Mouse (Mus musculus) forebrain, embryonic 12.5 days (tissue): Measurements from ENCODE around the gene Ptrh1. TPM values are rescaled to one million over a fixed set of nuclear protein-coding genes. Genes with fewer than 3 reads are reported as not detected.

ENCODE experiments used
- polyA plus RNA-seq: library from polyadenylated mRNA; unstranded; fragments of >200 nt; fragmentation: Nextera tagmentation; extraction: Ambion mirVana; gene quantifications from 2 replicates; pipeline ENCODE4 v1.2.1, GENCODE M21; 2016

The Ptrh1 gene
- polyA plus RNA-seq, 1 experiment from 2014 or later = 5.3 TPM

Other genes starting within 250 kb of the Ptrh1 start
- gene Fam102a, start 240.5 kb upstream of the Ptrh1 start, polyA plus RNA-seq = 8.7 and 9.6 TPM in 2 replicates
- gene Dpm2, start 204.9 kb upstream of the Ptrh1 start, polyA plus RNA-seq = 106 and 110 TPM in 2 replicates
- gene Pip5kl1, start 201.0 kb upstream of the Ptrh1 start, polyA plus RNA-seq = 2.6 and 3.1 TPM in 2 replicates
- gene 9430097D07Rik, start 200.1 kb upstream of the Ptrh1 start, polyA plus RNA-seq = 0.19 TPM in 1 of 2 replicates, not detected in the other
- gene St6galnac4, start 188.7 kb upstream of the Ptrh1 start, polyA plus RNA-seq = 15.1 and 17.0 TPM in 2 replicates
- gene St6galnac6, start 176.1 kb upstream of the Ptrh1 start, polyA plus RNA-seq = 11.6 and 11.7 TPM in 2 replicates
- gene Ak1, start 154.0 kb upstream of the Ptrh1 start, polyA plus RNA-seq = 27.0 and 32.1 TPM in 2 replicates
- 21.0 and 21.4 TPM in 2 replicates for gene Eng, start 129.2 kb upstream of the Ptrh1 start, polyA plus RNA-seq
- gene Fpgs, start 71.6 kb upstream of the Ptrh1 start, polyA plus RNA-seq = 16.4 and 19.6 TPM in 2 replicates
- gene Cdk9, start 62.7 kb upstream of the Ptrh1 start, polyA plus RNA-seq = 105 and 110 TPM in 2 replicates
- gene Sh2d3c, start 54.7 kb upstream of the Ptrh1 start, polyA plus RNA-seq = 30.1 and 35.1 TPM in 2 replicates
- 1.9 and 2.1 TPM in 2 replicates for gene 6330409D20Rik, start 34.8 kb upstream of the Ptrh1 start, polyA plus RNA-seq
- 53.3 and 57.0 TPM in 2 replicates for gene Tor2a, start 18.6 kb upstream of the Ptrh1 start, polyA plus RNA-seq
- gene Ttc16, start 153 bp upstream of the Ptrh1 start, polyA plus RNA-seq = 0.46 and 0.67 TPM in 2 replicates
- 0.15 and 0.45 TPM in 2 replicates for gene Cfap157, start 8.6 kb downstream of the Ptrh1 start, polyA plus RNA-seq
- 68.5 and 73.5 TPM in 2 replicates for gene Stxbp1, start 71.5 kb downstream of the Ptrh1 start, polyA plus RNA-seq
- gene Fam129b, start 100.3 kb downstream of the Ptrh1 start, polyA plus RNA-seq = 24.6 and 27.3 TPM in 2 replicates
- gene Rpl12, start 185.8 kb downstream of the Ptrh1 start, polyA plus RNA-seq = 115 and 128 TPM in 2 replicates
- gene Lrsam1, start 185.8 kb downstream of the Ptrh1 start, polyA plus RNA-seq = 16.6 and 18.2 TPM in 2 replicates
- 14.4 and 16.3 TPM in 2 replicates for gene Slc2a8, start 206.3 kb downstream of the Ptrh1 start, polyA plus RNA-seq